Mouse (Mus musculus) heart, embryonic 14.5 days (tissue): Measurements from ENCODE around the gene Os9. TPM values are rescaled to one million over a fixed set of nuclear protein-coding genes. Genes with fewer than 3 reads are reported as not detected.

ENCODE experiments used
- ATAC-seq: fragments of 200-750 bp; cut with Nextera tagmentation; 2 replicates; pipeline ENCODE4 v1.8.0; 2017; ENCODE audit warnings: low read depth, moderate TSS enrichment; ENCODE audit not compliant: insufficient number of reproducible peaks, insufficient read depth, low FRiP score
- H3K27ac ChIP-seq, 2 experiments: fragments of 200-500 bp in 1 of 2; fragments of 300-500 bp in 1 of 2; sonication (generic) in 1 of 2; replicated peaks in 1 of 2; 2 replicates each; pipeline ENCODE4 v1.5.1; 2012 to 2014; ENCODE audit warnings: low read depth in 2 of 2, low read length in 2 of 2, control low read depth in 1 of 2, mild to moderate bottlenecking in 1 of 2, mixed read lengths in 1 of 2; ENCODE audit not compliant: control insufficient read depth in 1 of 2, insufficient read depth in 1 of 2
- H3K27me3 ChIP-seq: fragments of 300-500 bp; sonication (generic); 2 replicates; pipeline ENCODE4 v1.6.1; 2014; ENCODE audit warnings: mild to moderate bottlenecking, low read length, control low read depth; ENCODE audit not compliant: control insufficient read depth, insufficient read depth
- H3K36me3 ChIP-seq: fragments of 300-500 bp; sonication (generic); 2 replicates; pipeline ENCODE4 v1.6.1; 2014; ENCODE audit warnings: mild to moderate bottlenecking, control low read depth, low read length, mixed read lengths; ENCODE audit not compliant: control insufficient read depth, insufficient read depth
- H3K4me1 ChIP-seq, 2 experiments: fragments of 200-500 bp in 1 of 2; fragments of 300-500 bp in 1 of 2; sonication (generic) in 1 of 2; 2 replicates each; pipeline ENCODE4 v1.6.1; 2012 to 2014; ENCODE audit warnings: low read length in 2 of 2, control low read depth in 1 of 2, mixed read lengths in 1 of 2; ENCODE audit not compliant: control insufficient read depth in 2 of 2, insufficient read depth in 2 of 2
- H3K4me2 ChIP-seq: fragments of 300-500 bp; sonication (generic); 2 replicates; pipeline ENCODE4 v1.6.1; 2014; ENCODE audit warnings: mild to moderate bottlenecking, low read length
- H3K4me3 ChIP-seq, 2 experiments: fragments of 200-500 bp in 1 of 2; fragments of 300-500 bp in 1 of 2; sonication (generic) in 1 of 2; 2 replicates each; pipeline ENCODE4 v1.5.1; 2012 to 2014; ENCODE audit warnings: low read length in 2 of 2, mild to moderate bottlenecking in 2 of 2, control low read depth in 1 of 2, low read depth in 1 of 2, moderate library complexity in 1 of 2; ENCODE audit not compliant: control insufficient read depth in 1 of 2, insufficient read depth in 1 of 2
- H3K9ac ChIP-seq: fragments of 300-500 bp; sonication (generic); 2 replicates; pipeline ENCODE4 v1.6.1; 2014; ENCODE audit warnings: mild to moderate bottlenecking, low read length
- H3K9me3 ChIP-seq: fragments of 300-500 bp; sonication (generic); 2 replicates; pipeline ENCODE4 v1.6.1; 2016; ENCODE audit warnings: low read length, control low read depth; ENCODE audit not compliant: control insufficient read depth
- WGBS: fragments of 180-500 bp; shearing (Covaris S2); extraction: QIAGEN DNeasy Blood & Tissue Kit; methylation state at CpG from one replicate; pipeline ENCODE4 v1.1.7; 2014; 5-methylcytosine and 5-hydroxymethylcytosine counted together
- polyA plus RNA-seq: library from polyadenylated mRNA; unstranded; fragments of >200 nt; fragmentation: Nextera tagmentation; extraction: Ambion mirVana; gene quantifications from 2 replicates; pipeline ENCODE4 v1.2.1, GENCODE M21; 2014

Gene Os9
- polyA plus RNA-seq, 1 experiment from 2014 or later = 28.3 TPM

DNA sequence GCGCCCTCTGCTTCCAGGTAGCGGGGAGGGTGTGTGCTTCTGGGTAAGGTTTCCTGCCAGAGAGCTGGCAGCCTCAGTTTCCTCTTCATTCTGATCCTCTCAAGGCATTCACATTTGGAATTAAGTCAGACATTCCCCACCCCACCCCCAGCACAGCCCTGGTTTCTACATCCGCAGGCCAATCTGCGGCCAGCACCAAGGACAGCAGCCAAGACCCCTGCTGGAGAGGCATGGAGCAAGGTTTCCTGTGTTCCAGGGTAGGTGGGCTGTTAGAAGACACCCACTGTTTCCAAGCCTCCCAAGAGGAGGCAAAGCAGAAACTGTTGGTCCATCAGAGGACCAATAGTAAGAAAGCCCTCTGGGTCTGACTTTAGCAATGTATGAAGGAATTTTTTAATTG is 66.3 kb downstream of the Os9 start:
- H3K4me1 ChIP-seq = peaks cover 4 to 13% of the 10 kb centered on the region in 2 experiments; a peak in 2 of 4 replicates
- H3K4me3 ChIP-seq = no peak overlapping the region
- H3K36me3 ChIP-seq = 0 out of 2 replicates have a peak, but pooled peaks cover 2% of the 10 kb centered on the region
- no peaks in the 10 kb centered on the region for H3K9me3 ChIP-seq
- no peak overlapping the region for H3K4me2 ChIP-seq
- H3K9ac ChIP-seq = no peak overlapping the region
- H3K27ac ChIP-seq = no peak overlapping the region
- WGBS = 47% methylated on average over 4 of the region's 4 CpGs
- H3K27me3 ChIP-seq = peaks cover 64% of the 10 kb centered on the region
- ATAC-seq = no peak

DNA sequence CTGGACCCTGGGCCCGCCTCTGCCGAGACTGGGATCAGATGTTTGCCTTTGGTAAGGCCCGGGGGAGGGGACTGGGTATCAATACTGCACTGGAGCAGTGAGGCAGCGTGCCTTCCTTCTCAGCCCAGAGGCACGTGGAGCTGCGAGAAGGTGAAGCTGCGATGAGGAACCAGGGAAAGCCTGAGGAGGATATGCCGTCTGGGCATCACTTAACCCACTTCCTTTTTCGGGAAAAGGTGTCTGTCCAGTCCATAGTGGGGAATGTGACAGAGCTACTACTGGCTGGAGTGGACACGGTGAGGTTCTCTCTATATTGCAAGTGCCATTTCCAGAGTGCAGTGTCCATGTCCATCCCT is 70.8 kb downstream of the Os9 start:
- Histone ChIP-seq H3K4me2 (no peak overlapping the region), H3K27me3 (peaks cover 66% of the 10 kb centered on the region), H3K36me3 (peaks cover 6% of the 10 kb centered on the region; the same call in 1 of the 2 replicates), H3K27ac (no peak overlapping the region), H3K9ac (no peak overlapping the region), H3K9me3 (no peaks in the 10 kb centered on the region), H3K4me1 (peaks cover 6 to 8% of the 10 kb centered on the region in 2 experiments; a peak in 3 of 4 replicates), H3K4me3 (no peak overlapping the region)
- ATAC-seq = no peak
- 11% methylated on average over 10 of the region's 10 CpGs for WGBS

DNA sequence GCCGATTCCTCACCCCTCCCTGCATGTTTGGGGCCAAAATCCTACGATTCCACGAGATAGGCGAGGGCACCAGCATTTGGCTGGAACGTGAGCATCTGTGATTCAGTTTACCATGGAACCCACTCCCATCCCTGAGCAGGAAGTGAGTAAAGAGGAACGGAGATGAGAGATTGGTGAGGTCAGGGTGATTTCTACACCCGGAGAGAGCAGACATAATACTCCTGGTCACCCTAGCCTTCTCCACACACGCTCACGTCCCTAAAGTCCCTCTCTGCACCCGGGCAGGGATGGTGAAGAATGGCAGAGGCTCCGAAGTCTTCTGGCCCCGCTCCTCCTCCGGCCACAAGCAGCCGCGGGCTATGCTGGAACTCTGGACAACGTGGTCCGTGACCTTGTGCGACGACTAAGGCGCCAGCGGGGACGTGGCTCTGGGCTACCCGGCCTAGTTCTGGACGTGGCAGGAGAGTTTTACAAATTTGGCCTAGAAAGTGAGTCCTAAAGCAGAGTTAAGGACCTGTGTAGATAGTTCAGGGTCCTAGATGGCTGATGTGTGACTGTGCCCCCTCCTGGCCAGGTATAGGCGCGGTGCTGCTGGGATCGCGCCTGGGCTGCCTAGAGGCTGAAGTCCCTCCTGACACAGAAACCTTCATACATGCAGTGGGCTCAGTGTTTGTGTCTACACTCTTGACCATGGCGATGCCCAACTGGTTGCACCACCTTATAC is 71.4 kb downstream of the Os9 start:
- WGBS = 2% methylated on average over 29 of the region's 29 CpGs
- Histone ChIP-seq H3K4me1 (peaks cover 6 to 8% of the 10 kb centered on the region in 2 experiments; a peak in 3 of 4 replicates), H3K4me3 (peak overlapping the region in 1 of 2 experiments; percentile 12; a peak in 2 of 4 replicates), H3K4me2 (peak overlapping the region; percentile 47), H3K27me3 (peaks cover 66% of the 10 kb centered on the region), H3K36me3 (peaks cover 10% of the 10 kb centered on the region), H3K9me3 (no peaks in the 10 kb centered on the region), H3K9ac (no peak overlapping the region), H3K27ac (no peak overlapping the region)
- no peak for ATAC-seq

DNA sequence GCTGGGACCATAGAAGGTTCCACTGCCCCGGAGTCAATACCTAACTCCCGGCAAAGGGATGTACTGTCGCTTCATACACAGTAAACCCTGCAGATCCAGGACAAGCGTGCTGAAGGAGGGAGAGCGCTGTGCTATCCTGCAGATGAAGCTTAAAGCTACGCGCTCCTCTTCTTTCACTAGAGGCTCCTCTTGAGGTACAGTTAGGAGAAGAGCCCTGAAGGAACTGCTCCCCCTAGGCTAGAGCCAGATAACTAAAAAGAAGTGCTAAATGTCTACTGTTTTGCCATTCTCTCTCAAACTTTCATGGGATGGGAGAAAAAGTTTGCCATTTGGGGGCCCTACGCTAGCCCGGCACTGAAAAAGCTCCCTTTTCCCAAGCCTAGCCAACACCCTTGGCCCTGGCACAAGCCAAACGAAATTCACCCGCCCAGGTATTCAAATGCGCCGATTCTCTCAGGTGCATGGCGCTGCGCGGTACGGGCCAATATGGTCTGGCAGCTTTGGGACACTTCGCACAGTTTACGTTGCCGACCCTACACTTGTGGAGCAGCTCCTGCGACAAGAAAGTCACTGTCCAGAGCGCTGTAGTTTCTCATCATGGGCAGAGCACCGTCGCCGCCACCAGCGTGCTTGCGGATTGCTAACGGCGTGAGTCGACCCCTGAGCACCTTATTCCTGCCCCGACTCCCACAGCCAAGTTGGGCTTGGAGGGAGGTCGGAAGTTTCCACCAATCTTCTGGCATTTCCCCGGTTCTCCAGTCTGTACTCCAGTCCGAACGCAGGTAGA is 72.1 kb downstream of the Os9 start:
- H3K4me1 ChIP-seq = peaks cover 6 to 8% of the 10 kb centered on the region in 2 experiments; a peak in 3 of 4 replicates
- no peak for ATAC-seq
- H3K9ac ChIP-seq = no peak overlapping the region
- H3K27ac ChIP-seq = no peak overlapping the region
- peaks cover 17% of the 10 kb centered on the region for H3K36me3 ChIP-seq
- no peaks in the 10 kb centered on the region for H3K9me3 ChIP-seq
- peaks cover 60% of the 10 kb centered on the region for H3K27me3 ChIP-seq
- H3K4me2 ChIP-seq = peak overlapping the region; percentile 47
- 6% methylated on average over 35 of the region's 35 CpGs for WGBS
- H3K4me3 ChIP-seq = peak overlapping the region in 1 of 2 experiments; percentile 12; a peak in 2 of 4 replicates

DNA sequence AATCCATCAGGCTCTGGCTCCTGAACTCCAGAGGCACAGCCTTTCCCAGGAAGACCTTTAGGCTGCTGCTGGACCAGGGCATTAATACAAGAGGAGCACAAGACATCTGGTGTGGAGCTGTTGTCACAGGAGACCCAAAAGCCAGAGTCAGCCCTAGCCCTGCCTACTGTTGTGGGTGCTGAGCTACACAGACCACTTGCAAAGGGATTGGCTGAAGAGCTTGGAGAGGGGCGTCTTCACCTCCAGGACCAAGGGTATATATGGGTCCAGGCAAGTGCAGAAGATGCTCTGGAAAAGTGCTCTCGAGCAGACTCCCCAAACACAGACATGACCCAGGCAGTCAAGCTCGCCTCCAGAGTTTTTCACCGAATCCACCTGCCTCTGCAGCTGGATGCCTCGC is 73.0 kb downstream of the Os9 start, which contains the start of gene Cyp27b1:
TSS of gene Cyp27b1 (plus strand) at position 297 of the 400 bp plus-strand sequence.
- 34% methylated on average over 5 of the region's 5 CpGs for WGBS
- Histone ChIP-seq H3K9ac (no peak within 1 kb of the TSS), H3K27me3 (peaks cover 54% of the 10 kb centered on the region)

More for the DNA sequence above, 73.0 kb downstream of the Os9 start, which contains the start of gene Cyp27b1:
- Histone ChIP-seq H3K4me3 (peak within 1 kb of the TSS in 1 of 2 experiments; percentile 12; a peak in 2 of 4 replicates), H3K4me1 (peaks cover 6 to 8% of the 10 kb centered on the region in 2 experiments; a peak in 3 of 4 replicates), H3K4me2 (peak within 1 kb of the TSS; percentile 47), H3K9me3 (no peaks in the 10 kb centered on the region), H3K27ac (no peak within 1 kb of the TSS), H3K36me3 (peaks cover 22% of the 10 kb centered on the region)
- no peak for ATAC-seq

Other genes with a start within 250 kb of the Os9 start
- gene Atp23, start 219.8 kb downstream of the Os9 start, polyA plus RNA-seq = 9.4 and 10.0 TPM in 2 replicates
- gene Ctdsp2, start 142.4 kb downstream of the Os9 start, polyA plus RNA-seq = 60.4 and 64.4 TPM in 2 replicates
- gene Avil, start 120.4 kb downstream of the Os9 start, polyA plus RNA-seq = 0.19 and 0.39 TPM in 2 replicates
- 84.6 and 85.0 TPM in 2 replicates for gene Tsfm, start 90.3 kb downstream of the Os9 start, polyA plus RNA-seq
- gene Mettl1, start 79.7 kb downstream of the Os9 start, polyA plus RNA-seq = 36.3 and 37.1 TPM in 2 replicates
- 0.16 and 0.30 TPM in 2 replicates for gene Eef1akmt3, start 79.6 kb downstream of the Os9 start, polyA plus RNA-seq
- gene Cyp27b1, start 72.9 kb downstream of the Os9 start, polyA plus RNA-seq = not detected in 2 replicates
- gene March9, start 60.9 kb downstream of the Os9 start, polyA plus RNA-seq = 0.16 and 0.39 TPM in 2 replicates
- gene Cdk4, start 57.6 kb downstream of the Os9 start, polyA plus RNA-seq = 929 and 946 TPM in 2 replicates
- gene Tspan31, start 50.9 kb downstream of the Os9 start, polyA plus RNA-seq = 99.1 and 101 TPM in 2 replicates
- 0.27 TPM in 1 of 2 replicates, not detected in the other for gene Agap2, start 45.8 kb downstream of the Os9 start, polyA plus RNA-seq
- 1.5 and 2.0 TPM in 2 replicates for gene B4galnt1, start 44.1 kb upstream of the Os9 start, polyA plus RNA-seq
- 17.4 and 19.3 TPM in 2 replicates for gene Slc26a10, start 59.5 kb upstream of the Os9 start, polyA plus RNA-seq
- 18.2 and 22.8 TPM in 2 replicates for gene Arhgef25, start 69.0 kb upstream of the Os9 start, polyA plus RNA-seq
- 73.3 and 75.7 TPM in 2 replicates for gene Dtx3, start 74.6 kb upstream of the Os9 start, polyA plus RNA-seq
- 17.6 and 22.8 TPM in 2 replicates for gene Pip4k2c, start 90.5 kb upstream of the Os9 start, polyA plus RNA-seq
- gene Kif5a, start 142.2 kb upstream of the Os9 start, polyA plus RNA-seq = 0.42 and 1.2 TPM in 2 replicates
- gene Dctn2, start 145.2 kb upstream of the Os9 start, polyA plus RNA-seq = 126 and 137 TPM in 2 replicates
- 13.8 and 16.1 TPM in 2 replicates for gene Mbd6, start 167.9 kb upstream of the Os9 start, polyA plus RNA-seq
- 76.1 and 76.2 TPM in 2 replicates for gene Mars, start 190.7 kb upstream of the Os9 start, polyA plus RNA-seq
- gene Arhgap9, start 200.8 kb upstream of the Os9 start, polyA plus RNA-seq = 1.3 and 2.4 TPM in 2 replicates
- gene Gli1, start 220.8 kb upstream of the Os9 start, polyA plus RNA-seq = 0.07 and 0.36 TPM in 2 replicates
- gene Inhbe, start 233.3 kb upstream of the Os9 start, polyA plus RNA-seq = not detected in 2 replicates
- gene Inhbc, start 249.3 kb upstream of the Os9 start, polyA plus RNA-seq = not detected in 2 replicates